Mouse (Mus musculus) gastrocnemius, adult 8-10 months (tissue): ENCODE measurements at regions not wholly inside any gene's neighbourhood (a gene's known extent, or its start where the extent isn't known, plus 50 kb on each side); places are given as distances from the start of the nearest gene placed in this dataset.

ENCODE experiments used
- DNase-seq, 2 experiments: peaks; one replicate each; pipeline ENCODE4 v3.0.0; 2022; ENCODE audit warnings: low spot score in 2 of 2

DNA sequence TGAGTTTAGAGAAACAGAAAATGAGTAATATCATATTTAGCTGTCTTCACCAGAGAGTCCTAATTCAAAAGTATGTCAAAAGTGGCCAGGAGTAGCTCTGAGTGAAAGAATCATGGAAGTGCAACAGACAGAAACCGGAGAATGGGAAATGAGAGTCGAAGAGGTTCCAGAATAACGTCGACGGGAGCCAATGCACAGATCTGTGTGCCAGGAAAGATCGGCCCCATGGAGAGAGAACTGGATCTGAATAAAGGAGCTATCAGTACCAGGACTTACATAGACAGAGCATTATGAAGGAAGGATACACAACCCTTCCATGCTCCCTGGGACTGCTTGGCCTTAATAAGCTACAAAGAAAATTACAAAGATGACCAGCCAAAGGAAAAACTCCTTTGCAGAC, 502.1 kb downstream of the Kcnj2 start:
- DNase-seq: no peak

DNA sequence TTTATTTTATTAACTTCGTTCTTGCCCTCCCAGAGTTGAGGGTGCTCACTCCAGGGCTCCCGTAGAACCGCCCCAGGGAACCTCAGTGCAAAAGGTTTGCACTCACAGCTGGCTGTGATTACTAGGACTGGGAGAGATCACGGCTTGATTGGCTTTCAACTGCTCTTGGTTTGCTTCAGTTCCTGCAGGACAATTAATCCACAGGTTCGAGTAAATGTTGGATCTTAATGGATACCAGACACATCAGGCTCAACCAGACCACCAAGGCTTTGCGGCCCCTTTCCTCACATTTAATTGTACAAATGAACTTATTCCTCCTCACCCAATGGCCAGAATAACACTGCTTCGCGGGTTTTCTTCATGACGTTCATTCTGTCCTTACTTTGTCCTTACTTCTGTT, 502.9 kb downstream of the Kcnj2 start:
- DNase-seq: no peak

- no peak for DNase-seq
Observed at GRCm38 (mm10) chr11:111577883-111578282, 511.9 kb downstream of the Kcnj2 start.

DNA sequence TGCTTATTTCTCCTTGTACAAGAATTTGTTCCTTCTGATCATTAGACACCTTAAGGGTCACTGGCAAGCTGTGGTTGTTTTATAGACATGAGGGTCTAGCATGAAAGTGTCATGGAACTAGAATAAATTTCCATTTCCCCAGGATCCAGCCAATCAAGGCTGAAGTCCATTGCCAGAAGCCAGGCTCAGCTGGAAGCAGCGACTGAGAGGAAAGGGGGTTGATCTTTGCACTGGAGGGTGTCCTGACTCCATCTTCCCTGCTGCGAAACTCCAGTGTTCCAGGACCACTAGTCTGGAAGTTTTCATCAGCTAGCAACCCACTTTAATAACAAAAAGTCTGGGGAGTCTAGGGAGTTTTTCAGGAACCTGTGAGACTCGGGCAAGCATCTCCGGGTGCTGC, 517.0 kb downstream of the Kcnj2 start:
- no peak for DNase-seq

DNA sequence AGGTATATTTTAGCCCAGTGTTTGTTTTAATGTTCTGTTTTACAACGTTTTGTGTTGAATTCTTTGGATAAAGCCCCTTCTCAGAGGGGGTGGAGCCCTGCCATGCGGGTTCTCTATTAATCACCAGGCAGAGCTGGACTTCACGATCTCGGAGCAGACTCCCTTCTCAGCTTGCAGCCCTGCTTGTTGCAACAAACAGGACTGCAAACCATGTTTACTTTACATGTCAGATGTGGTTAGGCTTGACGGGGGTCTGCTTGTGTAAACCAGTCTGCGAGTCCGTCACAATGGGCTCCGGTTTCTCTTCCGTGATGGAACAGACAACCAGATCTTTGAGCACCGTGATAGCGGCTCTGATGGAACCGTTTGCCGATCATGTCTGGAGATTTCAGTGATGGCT, 517.6 kb downstream of the Kcnj2 start:
- DNase-seq: no peak

GRCm38 (mm10) chr11:111599456-111599855, 533.5 kb downstream of the Kcnj2 start:
- DNase-seq: no peak

GRCm38 (mm10) chr11:111605146-111605545, 539.2 kb downstream of the Kcnj2 start:
- DNase-seq: no peak

- no peak for DNase-seq
Observed at GRCm38 (mm10) chr11:111610522-111611015, 544.6 kb downstream of the Kcnj2 start.

GRCm38 (mm10) chr11:111643603-111644002, 577.6 kb downstream of the Kcnj2 start:
- no peak for DNase-seq

DNA sequence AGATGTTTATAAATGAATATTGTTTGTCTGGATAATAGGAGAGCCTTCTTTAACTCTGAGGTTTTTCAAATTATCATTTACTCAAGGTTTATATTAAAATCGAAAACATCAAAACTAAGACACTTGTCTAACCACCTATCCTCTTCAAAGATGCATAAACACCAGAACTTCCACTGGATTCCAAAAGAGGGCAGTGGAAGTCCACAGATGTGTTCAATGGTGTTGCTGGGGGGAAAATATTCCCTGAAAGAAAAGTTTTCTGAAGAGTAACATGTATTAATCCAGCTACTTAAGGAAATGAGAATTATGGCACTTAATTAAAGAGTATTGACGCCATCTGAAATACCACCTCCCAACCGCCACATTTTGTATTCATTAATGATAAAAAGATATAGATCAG, 586.9 kb downstream of the Kcnj2 start:
- DNase-seq: no peak

DNA sequence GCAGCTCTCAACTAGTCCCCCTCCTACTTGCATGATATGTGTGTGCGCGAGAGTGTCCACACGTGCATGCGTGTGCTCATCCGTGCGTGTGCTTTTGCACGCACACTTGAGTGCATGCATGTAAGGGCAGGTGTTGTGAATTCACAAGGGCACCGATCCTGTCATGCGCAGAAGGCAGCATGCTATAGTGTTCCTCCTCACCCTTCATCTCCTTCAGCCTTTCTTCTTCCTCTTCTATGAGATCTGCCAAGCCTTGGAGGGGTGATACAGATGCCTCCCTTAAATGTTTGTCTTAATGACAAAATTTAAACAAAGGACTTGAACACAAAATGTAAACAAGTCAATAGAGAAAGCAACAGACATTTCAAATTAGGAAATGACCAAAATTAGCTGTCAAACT, 591.8 kb downstream of the Kcnj2 start:
- DNase-seq: no peak

DNA sequence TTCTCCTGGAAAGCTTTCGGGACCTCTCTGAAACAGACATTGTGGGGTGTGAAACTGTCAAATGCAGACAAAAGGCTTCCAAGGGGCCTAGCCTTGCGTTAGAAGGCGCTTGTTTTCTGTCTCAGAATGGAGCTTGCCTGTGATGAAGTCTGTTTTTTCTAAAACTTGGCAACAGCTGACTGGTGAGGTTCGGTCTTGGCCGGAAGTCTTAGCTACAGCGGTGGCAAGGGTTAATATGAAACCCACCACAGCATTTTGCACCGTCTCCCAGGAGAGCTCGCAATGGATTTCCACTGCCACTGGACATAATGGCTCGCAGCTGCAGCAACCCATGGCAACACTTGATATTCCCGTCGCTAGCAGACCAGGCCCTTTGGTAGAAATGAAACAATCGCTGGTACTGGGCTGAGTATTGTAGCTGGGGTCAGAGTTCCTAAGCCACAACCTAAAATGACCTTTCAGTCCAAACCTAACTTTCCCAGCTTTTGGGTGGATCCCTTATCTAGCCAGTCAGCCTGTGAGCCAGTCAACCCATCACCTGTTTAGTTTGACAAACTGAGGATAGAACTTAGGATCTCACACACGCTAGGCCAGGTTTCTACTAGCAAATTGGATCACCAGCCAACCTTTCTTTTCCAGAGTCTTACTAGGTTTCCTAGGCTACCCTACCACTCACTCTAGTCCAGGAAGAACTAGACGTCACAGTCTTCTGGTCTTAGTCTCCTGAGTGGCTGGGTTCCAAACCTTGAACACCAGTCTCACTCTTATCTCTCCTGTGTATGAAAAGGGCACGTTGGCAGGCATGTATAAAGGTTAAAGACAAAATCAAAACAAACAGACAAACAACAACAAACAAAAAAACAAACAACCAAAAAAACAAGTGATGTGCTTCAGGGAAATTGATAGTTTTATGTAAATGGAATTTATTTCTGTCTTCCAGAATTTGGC, 592.7 kb downstream of the Kcnj2 start:
- DNase-seq: no peak

DNA sequence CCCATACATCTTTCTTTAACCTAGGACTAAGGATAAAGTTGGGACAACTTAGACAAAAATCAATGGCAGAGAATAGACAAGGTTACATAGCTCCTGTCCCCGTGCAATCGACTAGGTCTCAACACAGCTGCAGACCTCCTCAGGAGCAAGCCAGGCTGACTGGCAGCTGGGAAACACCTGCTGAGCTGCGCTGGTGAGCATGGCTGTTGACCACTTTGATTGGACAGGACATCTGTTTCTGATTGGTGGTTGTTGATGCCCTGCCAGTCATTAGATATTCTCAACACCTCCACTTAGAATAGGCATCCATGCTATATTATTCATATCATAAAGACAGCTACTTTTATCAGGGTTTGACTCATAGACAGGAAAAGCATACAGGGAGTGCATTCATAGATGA, 597.3 kb downstream of the Kcnj2 start:
- no peak for DNase-seq

DNA sequence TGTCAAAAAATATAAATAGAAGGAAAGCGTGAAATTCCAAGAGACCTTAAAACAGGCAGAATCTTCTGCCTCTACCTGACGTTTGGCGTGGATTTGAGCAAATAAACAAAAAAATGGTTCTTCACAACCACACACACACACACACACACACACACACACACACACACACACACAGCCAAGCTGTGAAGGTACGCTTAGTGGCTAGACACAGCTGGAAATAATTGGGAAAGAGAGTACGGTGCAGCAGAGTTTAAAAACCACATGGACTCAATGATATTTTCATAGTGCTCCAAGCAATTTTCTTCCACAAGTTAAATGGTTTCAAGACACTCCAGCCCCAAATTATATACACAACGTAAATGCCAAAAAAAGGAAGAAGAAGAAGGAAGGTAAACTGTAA, 600.4 kb downstream of the Kcnj2 start:
- no peak for DNase-seq

DNA sequence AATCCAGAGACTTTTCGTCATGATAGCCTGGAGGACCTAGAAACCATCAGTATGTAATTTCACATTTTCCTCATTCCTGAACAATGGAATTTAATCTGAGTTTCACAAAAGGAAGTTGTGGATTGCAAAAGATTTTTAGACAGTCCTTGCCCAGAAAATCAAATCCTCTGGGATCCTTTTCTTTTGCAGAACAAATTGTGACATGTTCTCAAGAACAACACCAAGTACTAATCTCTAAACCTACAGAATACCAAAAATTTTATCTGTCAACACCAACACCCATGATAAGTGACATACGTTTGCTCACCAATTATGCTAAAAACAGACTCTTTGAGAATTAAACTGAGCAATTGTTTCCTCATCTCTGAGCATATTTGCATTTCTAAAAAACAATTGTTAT, 605.9 kb downstream of the Kcnj2 start:
- no peak for DNase-seq

- no peak for DNase-seq
Observed at GRCm38 (mm10) chr11:111675673-111676072, 609.7 kb downstream of the Kcnj2 start.

GRCm38 (mm10) chr11:111682341-111682740, 616.4 kb downstream of the Kcnj2 start:
- no peak for DNase-seq

- no peak for DNase-seq
Observed at GRCm38 (mm10) chr11:111683909-111684308, 617.9 kb downstream of the Kcnj2 start.

DNA sequence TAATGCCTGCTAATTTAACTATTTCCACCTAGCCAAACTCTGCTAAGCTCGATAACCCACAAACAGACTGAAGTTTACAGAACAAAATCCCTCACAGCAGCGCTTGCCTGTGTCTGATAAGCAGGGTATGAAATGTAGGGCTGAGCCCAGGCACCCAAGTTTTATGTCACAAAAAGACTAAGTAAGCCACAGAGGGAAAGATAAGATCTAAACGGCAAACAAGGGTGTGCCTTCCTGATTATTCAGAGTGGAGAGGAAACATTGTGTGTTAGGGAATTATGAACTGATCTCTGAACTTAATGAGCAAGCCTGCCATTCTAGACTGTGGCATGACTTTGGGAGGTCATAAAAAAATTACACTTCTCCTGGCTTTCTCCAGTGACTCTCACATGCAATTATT, 621.8 kb downstream of the Kcnj2 start:
- DNase-seq: no peak

DNA sequence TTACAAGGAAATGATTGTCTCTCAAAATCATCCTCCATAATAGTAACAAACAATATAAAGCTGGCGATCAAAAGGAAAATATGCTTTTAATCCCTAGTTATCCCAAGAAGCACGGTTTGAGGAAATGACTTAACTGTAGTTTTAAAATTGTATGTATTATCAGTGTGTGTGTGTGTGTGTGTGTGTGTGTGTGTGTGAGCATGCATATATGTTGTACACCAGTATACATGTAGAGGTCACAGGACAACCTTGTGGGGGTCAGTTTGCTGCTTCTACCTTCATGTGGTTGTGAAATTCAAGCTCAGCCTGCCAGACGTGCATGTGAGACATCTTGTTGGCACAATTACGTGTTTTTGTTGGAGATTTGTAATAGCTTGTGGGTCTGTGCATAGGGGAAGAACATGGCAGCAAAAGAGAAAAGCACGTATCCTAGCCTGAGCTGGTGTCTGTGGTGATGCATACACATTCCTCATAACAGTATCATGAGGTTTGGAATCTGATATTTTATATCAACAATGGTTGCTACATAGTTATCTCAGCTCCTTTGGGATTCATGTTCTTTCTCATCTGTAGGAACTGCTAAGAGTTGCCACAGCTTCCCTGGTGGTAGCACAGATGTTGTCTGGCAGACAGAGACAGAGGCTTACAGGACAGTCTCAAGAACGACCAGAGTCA, 622.4 kb downstream of the Kcnj2 start:
- DNase-seq: no peak

- no peak for DNase-seq
Observed at GRCm38 (mm10) chr11:111689899-111690298, 623.9 kb downstream of the Kcnj2 start.

- DNase-seq: no peak
Observed at GRCm38 (mm10) chr11:111691512-111691911, 625.5 kb downstream of the Kcnj2 start.

DNA sequence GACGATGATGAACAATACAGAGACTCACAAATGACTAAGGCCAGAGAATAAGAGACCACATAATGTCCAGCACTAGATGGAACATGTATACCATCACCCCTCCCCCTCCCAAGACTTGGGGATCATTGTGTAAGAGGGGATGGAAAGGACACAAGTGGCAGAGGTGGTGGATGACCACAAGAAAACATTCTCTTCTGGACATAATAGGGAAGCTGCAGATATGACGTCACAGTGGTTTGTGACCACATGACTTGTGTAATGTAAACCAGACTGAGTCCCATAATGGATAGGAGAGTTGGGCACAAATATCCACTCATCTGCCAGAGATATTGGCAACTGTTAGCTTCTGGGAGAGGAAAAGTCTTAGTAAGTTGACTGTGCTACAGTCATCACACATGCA, 630.7 kb downstream of the Kcnj2 start:
- DNase-seq: no peak
